Mouse (Mus musculus) olfactory bulb, adult 2 months (tissue): ENCODE data around the gene Tsc2. TPM values are rescaled to one million over a fixed set of nuclear protein-coding genes. Genes with fewer than 3 reads are reported as not detected.

Source experiments
- H3K27ac ChIP-seq: fragments of 200-500 bp; 2 replicates; pipeline ENCODE4 v1.5.1; 2012; ENCODE audit warnings: low read depth, low read length; ENCODE audit not compliant: insufficient read depth
- H3K4me1 ChIP-seq: fragments of 200-500 bp; 2 replicates; pipeline ENCODE4 v1.6.1; 2012; ENCODE audit warnings: low read length; ENCODE audit not compliant: control insufficient read depth, insufficient read depth
- H3K4me3 ChIP-seq: fragments of 200-500 bp; 2 replicates; pipeline ENCODE4 v1.5.1; 2012; ENCODE audit warnings: mild to moderate bottlenecking, low read depth, low read length, moderate library complexity; ENCODE audit not compliant: insufficient read depth
- CTCF ChIP-seq: fragments of 200-500 bp; IDR thresholded peaks from 2 replicates; pipeline ENCODE4 v1.5.1; 2012; ENCODE audit warnings: low read depth, mild to moderate bottlenecking, low read length, moderate library complexity; ENCODE audit not compliant: insufficient read depth
- POLR2A ChIP-seq: fragments of 200-500 bp; IDR thresholded peaks from 2 replicates; pipeline ENCODE4 v1.6.1; 2012; ENCODE audit warnings: mild to moderate bottlenecking, low read depth, low read length, moderate library complexity; ENCODE audit not compliant: insufficient read depth
- WGBS: fragments of 180-500 bp; shearing (Covaris S2); methylation state at CpG from one replicate; pipeline ENCODE4 v1.1.7; 2018; 5-methylcytosine and 5-hydroxymethylcytosine counted together
- polyA plus RNA-seq: library from polyadenylated mRNA; stranded (reverse); fragments of >200 nt; gene quantifications from 2 replicates; pipeline ENCODE4 v1.2.4, GENCODE M21; 2012; ENCODE audit warnings: low replicate concordance; ENCODE audit not compliant: missing spikeins, insufficient read depth, insufficient read length

Gene Tsc2
- polyA plus RNA-seq, 1 experiment: 286 TPM

- no peak overlapping the region for H3K4me3 ChIP-seq
- H3K27ac ChIP-seq: no peak overlapping the region
- H3K4me1 ChIP-seq: peaks cover 13% of the 10 kb centered on the region
- TF ChIP-seq CTCF (no peak), POLR2A (no peak)
- WGBS: 86% methylated on average over 4 of the region's 4 CpGs
Observed at GRCm38 (mm10) chr17:24569837-24570236, 62.6 kb downstream of the Tsc2 start.

- Histone ChIP-seq H3K27ac (no peak overlapping the region), H3K4me3 (no peak overlapping the region), H3K4me1 (peaks cover 19% of the 10 kb centered on the region)
- WGBS: 50% methylated on average over 8 of the region's 8 CpGs
- TF ChIP-seq CTCF (no peak), POLR2A (no peak)
Observed at GRCm38 (mm10) chr17:24567034-24567779, 65.2 kb downstream of the Tsc2 start.

- 60% methylated on average over 3 of the region's 3 CpGs for WGBS
- no peak overlapping the region for H3K27ac ChIP-seq
- H3K4me3 ChIP-seq: no peak overlapping the region
- TF ChIP-seq CTCF (no peak), POLR2A (no peak)
- H3K4me1 ChIP-seq: peaks cover 19% of the 10 kb centered on the region
Observed at GRCm38 (mm10) chr17:24565792-24566191, 66.6 kb downstream of the Tsc2 start.

- Histone ChIP-seq H3K27ac (no peak overlapping the region), H3K4me3 (no peak overlapping the region), H3K4me1 (peaks cover 19% of the 10 kb centered on the region)
- 83% methylated on average over 3 of the region's 3 CpGs for WGBS
- TF ChIP-seq POLR2A (no peak), CTCF (no peak)
Observed at GRCm38 (mm10) chr17:24565092-24565491, 67.3 kb downstream of the Tsc2 start.

GRCm38 (mm10) chr17:24564422-24564821 lies 68.0 kb downstream of the Tsc2 start:
- 89% methylated on average over 4 of the region's 4 CpGs for WGBS
- Histone ChIP-seq H3K27ac (no peak overlapping the region), H3K4me1 (peaks cover 19% of the 10 kb centered on the region), H3K4me3 (no peak overlapping the region)
- TF ChIP-seq CTCF (no peak), POLR2A (no peak)

- no peak for TF ChIP-seq CTCF
- no peak for TF ChIP-seq POLR2A
- Histone ChIP-seq H3K4me1 (peaks cover 25% of the 10 kb centered on the region), H3K4me3 (no peak overlapping the region), H3K27ac (no peak overlapping the region)
- 83% methylated on average over 5 of the region's 5 CpGs for WGBS
Observed at GRCm38 (mm10) chr17:24563638-24564037, 68.8 kb downstream of the Tsc2 start.

GRCm38 (mm10) chr17:24561592-24561991 lies 70.8 kb downstream of the Tsc2 start:
- Histone ChIP-seq H3K27ac (no peak overlapping the region), H3K4me3 (no peak overlapping the region), H3K4me1 (peaks cover 33% of the 10 kb centered on the region)
- no peak for TF ChIP-seq CTCF
- TF ChIP-seq POLR2A: no peak
- WGBS: 91% methylated on average over 2 of the region's 2 CpGs

GRCm38 (mm10) chr17:24560301-24561028 lies 72.0 kb downstream of the Tsc2 start:
- TF ChIP-seq CTCF: no peak
- no peak for TF ChIP-seq POLR2A
- WGBS: 84% methylated on average over 5 of the region's 5 CpGs
- peaks cover 28% of the 10 kb centered on the region for H3K4me1 ChIP-seq
- H3K27ac ChIP-seq: no peak overlapping the region; the same call in 1 of the 2 replicates
- no peak overlapping the region for H3K4me3 ChIP-seq

GRCm38 (mm10) chr17:24559146-24559545 lies 73.3 kb downstream of the Tsc2 start:
- peak overlapping the region; percentile 96 for H3K27ac ChIP-seq
- WGBS: 29% methylated on average over 3 of the region's 3 CpGs
- no peak for TF ChIP-seq POLR2A
- no peak for TF ChIP-seq CTCF
- no peak overlapping the region for H3K4me3 ChIP-seq
- H3K4me1 ChIP-seq: peaks cover 27% of the 10 kb centered on the region

GRCm38 (mm10) chr17:24558600-24559099 lies 73.8 kb downstream of the Tsc2 start:
- WGBS: 2% methylated on average over 4 of the region's 4 CpGs
- Histone ChIP-seq H3K27ac (peak overlapping the region; percentile 96), H3K4me1 (peaks cover 25% of the 10 kb centered on the region), H3K4me3 (no peak overlapping the region)
- TF ChIP-seq CTCF (no peak), POLR2A (no peak)
